Mouse (Mus musculus) C2C12 (cell line): ENCODE results near the gene Akap2.

Experiments used
- CEBPB ChIP-seq: IDR thresholded peaks from one replicate; pipeline ENCODE4 v1.6.1; 2011; ENCODE audit warnings: low read depth, mild to moderate bottlenecking, control low read depth, moderate library complexity
- CTCF ChIP-seq: IDR thresholded peaks from one replicate; pipeline ENCODE4 v1.5.1; 2011; ENCODE audit not compliant: control insufficient read depth, insufficient read depth, insufficient read length
- FOSL1 ChIP-seq: IDR thresholded peaks from one replicate; pipeline ENCODE4 v1.8.0; 2011; ENCODE audit warnings: mild to moderate bottlenecking, low read length; ENCODE audit not compliant: poor library complexity, insufficient read depth, severe bottlenecking
- MAX ChIP-seq: IDR thresholded peaks from one replicate; pipeline ENCODE4 v1.6.1; 2011; ENCODE audit warnings: mild to moderate bottlenecking, control low read depth
- MYOD1 ChIP-seq: IDR thresholded peaks from one replicate; pipeline ENCODE4 v1.6.1; 2011; ENCODE audit warnings: low read depth; ENCODE audit not compliant: control insufficient read depth, insufficient read length
- MYOG ChIP-seq: IDR thresholded peaks from one replicate; pipeline ENCODE4 v1.6.1; 2011; ENCODE audit not compliant: control insufficient read depth, insufficient read length; ENCODE audit errors: extremely low read depth
- USF1 ChIP-seq: IDR thresholded peaks from one replicate; pipeline ENCODE4 v1.6.1; 2011; ENCODE audit warnings: low read depth, mild to moderate bottlenecking, control low read depth, moderate library complexity

- TF ChIP-seq CTCF (no peak), MYOD1 (no peak), MAX (no peak), USF1 (no peak), CEBPB (no peak), MYOG (no peak), FOSL1 (no peak)
Measured at GRCm38 (mm10) chr4:57886888-57887230, 169.4 kb downstream of the Akap2 start.
